Mouse (Mus musculus): ENCODE measurements around the gene Tbxas1.

DNA sequence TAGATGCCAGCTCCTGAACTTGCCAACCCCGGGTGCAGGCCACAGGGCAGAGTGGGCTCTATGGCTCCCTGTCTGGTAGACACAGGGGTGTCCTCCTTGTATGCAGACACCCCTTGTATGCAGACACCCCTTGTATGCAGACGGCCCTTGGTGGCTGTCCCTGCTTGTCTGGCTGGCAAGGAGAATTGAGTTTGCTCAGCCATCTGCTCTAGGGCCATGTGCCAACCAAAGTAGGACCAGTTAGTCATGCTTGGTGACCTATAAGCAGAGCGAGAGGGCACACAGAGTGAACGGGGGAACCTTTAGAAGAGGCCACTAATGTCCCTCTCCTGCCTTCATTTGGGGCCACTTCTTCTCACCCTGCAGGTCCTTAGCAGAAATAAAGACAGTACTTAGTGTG lies 177.4 kb downstream of the Tbxas1 start:
- TF ChIP-seq CTCF (conservative IDR thresholded peaks at IDR 0.05 in 1 of 2, IDR thresholded peaks at IDR 0.05 in 1 of 2; ENCODE audit: low read depth in 2 of 2, low read length in 2 of 2) (no peak), ZNF384 (IDR thresholded peaks at IDR 0.05; ENCODE audit: low read depth, low read length) (no peak), POLR2AphosphoS2 (IDR thresholded peaks at IDR 0.05; ENCODE audit: low read depth, low read length) (no peak), POLR2A (IDR thresholded peaks at IDR 0.05; ENCODE audit: low read depth, low read length) (no peak), EP300 (IDR thresholded peaks at IDR 0.05; ENCODE audit: low read length) (no peak), BHLHE40 (IDR thresholded peaks at IDR 0.05; ENCODE audit: low read depth, low read length) (no peak), ZC3H11A (IDR thresholded peaks at IDR 0.05; ENCODE audit: low read depth, low read length) (no peak), GABPA (IDR thresholded peaks at IDR 0.05; ENCODE audit: insufficient replicate concordance, low read depth, low read length) (no peak), HCFC1 (IDR thresholded peaks at IDR 0.05; ENCODE audit: low read depth, low read length) (no peak), SIN3A (IDR thresholded peaks at IDR 0.05; ENCODE audit: low read length) (no peak), RAD21 (IDR thresholded peaks at IDR 0.05; ENCODE audit: low read depth, low read length) (no peak), NRF1 (IDR thresholded peaks at IDR 0.05; ENCODE audit: low read depth, low read length) (no peak)

Measured in CH12.LX (cell line).